Mouse (Mus musculus): ENCODE measurements around the gene Icam5.
"Not testable (repeated sequence)": the region's sequence is repeated elsewhere in the genome, so short reads cannot be mapped to it uniquely, and the experiment has no call there.

Gene Icam5

DNA sequence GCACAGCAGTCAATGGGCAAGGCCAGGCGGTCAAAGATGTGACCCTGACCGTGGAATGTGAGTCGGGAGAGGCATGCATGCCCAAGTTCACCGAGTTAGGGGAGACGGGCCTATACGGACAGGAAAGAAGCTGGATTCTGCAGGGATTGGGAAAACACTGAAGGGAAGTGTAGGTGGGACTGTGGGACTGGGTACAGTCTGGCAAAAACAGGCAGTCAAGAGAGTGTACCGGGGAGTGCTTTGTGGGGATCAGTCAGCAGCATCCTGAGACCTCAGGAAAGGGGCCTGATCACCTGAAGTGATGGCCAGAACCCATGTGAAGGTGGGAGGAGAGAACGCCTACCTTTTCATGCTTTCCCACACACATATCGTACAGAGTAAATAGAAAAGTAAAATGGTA is 3.7 kb downstream of the Icam5 start:
- no peak for DNase-seq (ENCODE audit: low spot score in 2 of 2)

DNA sequence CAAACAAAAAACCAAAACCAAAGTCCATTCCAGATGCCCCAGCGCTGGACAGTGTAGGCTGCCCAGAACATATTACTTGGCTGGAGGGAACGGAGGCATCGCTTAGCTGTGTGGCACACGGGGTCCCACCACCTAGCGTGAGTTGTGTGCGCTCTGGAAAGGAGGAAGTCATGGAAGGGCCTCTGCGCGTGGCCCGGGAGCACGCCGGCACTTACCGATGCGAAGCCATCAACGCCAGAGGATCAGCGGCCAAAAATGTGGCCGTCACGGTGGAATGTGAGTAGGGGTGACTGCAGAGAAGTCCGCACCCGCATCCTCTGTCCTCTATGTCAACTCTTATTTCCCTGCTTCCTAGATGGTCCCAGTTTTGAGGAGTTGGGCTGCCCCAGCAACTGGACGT is 4.3 kb downstream of the Icam5 start:
- no peak for DNase-seq (ENCODE audit: low spot score in 2 of 2)

DNA sequence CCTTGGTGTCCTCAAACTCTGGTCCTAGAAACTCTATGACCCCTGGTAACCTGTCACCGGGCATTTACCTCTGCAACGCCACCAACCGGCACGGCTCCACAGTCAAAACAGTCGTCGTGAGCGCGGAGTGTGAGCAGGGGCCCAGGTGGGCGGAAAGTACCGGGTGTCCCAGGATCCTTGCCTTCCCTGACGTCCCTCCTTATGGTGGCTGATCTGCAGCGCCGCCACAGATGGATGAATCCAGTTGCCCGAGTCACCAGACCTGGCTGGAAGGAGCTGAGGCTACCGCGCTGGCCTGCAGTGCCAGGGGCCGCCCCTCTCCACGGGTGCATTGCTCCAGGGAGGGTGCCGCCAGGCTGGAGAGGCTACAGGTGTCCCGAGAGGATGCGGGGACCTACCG is 4.8 kb downstream of the Icam5 start:
- no peak for DNase-seq (ENCODE audit: low spot score in 2 of 2)

DNA sequence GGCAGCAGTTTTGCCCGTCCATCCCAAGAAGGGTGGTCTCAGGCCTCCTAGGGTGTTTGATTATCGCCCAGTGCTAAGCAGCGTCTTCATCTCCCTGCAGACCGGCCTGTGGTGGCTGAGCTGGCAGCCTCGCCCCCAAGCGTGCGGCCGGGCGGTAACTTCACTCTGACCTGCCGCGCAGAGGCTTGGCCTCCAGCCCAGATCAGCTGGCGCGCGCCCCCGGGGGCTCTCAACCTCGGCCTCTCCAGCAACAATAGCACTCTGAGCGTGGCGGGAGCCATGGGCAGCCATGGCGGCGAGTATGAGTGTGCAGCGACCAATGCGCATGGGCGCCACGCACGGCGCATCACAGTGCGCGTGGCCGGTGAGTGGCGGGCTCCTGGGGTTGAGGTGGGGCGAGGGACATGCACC is 5.6 kb downstream of the Icam5 start:
- DNase-seq (ENCODE audit: low spot score in 2 of 2), result peak in 1 of 2 experiments; percentile 37

DNA sequence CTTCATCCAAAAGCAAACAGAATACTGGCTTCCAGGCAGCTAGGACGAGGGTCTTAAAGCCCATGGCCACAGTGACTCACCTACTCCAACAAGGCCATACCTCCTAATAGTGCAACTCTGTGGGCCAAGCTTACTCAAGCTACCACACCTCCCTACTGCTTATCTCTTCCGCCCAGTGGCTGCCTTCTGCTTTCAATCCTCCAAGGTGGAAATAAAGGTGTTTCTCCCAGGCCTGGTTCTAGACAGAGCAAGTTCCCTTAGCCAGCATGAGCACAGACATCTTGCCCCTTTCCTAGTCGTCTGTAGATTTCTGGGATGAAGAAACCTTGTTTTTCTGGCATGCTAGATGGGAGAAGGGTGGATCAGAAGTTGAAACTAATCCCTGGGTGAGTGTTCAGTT is 7.9 kb downstream of the Icam5 start:
- no peak for DNase-seq (ENCODE audit: low spot score in 2 of 2)

DNA sequence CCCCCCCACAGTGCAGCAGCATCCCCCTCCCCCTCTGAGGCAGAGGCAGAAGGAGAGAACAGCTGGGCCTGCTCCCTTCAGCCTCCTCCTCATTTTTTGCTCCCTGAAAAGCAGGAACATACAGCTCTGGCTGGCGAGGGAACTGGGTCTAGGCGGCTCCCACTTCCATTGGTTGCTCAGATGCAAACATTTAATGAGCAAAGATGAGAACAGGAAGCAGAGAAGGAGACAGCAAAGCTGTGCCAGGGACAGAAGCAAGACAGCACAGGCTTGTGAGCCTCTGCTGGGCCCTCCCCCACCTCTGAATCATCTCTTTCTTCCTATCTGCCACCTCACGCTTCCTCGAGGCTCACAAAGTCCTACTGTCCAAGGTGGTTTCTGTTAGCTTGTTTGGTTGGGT is 9.4 kb downstream of the Icam5 start:
- no peak for DNase-seq (ENCODE audit: low spot score in 2 of 2)

DNA sequence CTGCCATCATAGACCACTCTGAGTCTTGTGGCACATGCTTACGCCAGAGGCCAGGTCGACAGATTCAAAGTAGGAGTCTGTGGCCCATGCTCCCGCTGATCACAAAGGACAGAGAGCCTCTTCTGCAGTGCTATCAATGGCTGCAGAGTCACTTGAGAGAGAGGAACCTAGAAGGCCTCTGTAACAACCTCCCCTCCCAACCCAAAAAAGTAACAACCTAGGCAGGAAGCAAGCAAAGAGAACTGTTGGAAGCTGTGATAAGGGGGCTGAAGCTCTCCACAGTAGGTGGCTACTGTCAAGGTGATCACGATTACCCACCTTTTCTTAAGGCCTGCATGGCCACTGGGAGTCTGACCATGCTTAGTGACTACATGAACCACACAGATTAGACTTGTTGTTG is 11.7 kb downstream of the Icam5 start:
- DNase-seq (ENCODE audit: low spot score in 2 of 2), result no peak

DNA sequence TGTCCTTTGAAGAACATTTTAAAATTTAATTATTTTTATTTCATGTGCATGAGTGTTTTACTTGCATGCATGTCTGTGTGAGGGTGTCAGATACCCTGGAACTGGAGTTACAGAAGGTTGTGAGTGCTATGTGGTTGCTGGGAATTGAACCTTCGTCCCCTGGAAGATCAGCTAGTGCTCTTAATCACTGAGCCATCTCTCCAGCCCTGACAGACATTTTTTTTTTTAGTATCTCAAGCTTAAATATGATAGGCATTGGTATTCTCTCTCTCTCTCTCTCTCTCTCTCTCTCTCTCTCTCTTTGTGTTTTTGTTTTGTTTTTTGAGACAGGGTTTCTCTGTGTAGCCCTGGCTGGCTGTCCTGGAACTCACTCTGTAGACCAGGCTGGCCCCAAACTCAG is 12.9 kb downstream of the Icam5 start:
- not testable (repeated sequence) for DNase-seq (ENCODE audit: low spot score in 2 of 2)

DNA sequence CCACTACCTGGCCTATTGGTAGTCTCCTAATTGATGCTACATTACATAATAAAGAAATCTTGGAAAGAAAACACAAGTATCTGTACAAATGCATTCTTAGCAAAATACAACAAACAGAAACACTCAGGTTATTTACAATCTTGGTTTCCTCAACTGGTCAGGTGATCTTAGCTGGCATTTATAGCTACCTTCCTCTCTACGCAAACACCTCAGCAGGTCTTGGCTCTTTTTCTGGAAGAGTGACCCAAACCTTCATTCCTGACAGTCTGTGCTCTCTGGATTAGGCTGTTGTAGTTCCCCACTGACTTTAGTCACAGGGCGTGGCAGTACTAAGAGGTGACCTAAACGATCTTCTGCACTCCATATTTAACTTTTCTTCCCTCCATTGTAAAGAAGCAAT is 13.4 kb downstream of the Icam5 start:
- DNase-seq (ENCODE audit: low spot score in 2 of 2), result no peak

DNA sequence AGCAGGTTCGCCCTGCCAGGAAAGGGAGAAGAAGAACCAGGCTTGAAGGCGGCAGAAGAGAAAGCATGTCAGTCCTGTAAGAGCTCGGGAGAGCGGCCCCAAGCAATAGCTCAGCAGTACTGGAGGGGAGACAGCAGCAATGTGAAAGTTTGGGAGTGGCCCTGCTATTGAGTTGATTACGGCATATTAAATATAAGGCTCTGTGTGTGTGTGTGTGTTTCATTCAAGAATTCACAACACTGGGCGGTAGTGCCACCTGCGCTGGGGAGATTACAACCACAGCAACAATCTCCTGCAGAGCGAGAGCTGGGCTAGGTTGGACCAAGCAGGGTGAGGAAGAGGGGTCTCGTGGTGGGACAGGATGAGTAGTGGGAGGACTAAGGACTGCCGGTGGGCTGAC is 19.7 kb downstream of the Icam5 start:
- no peak for DNase-seq (ENCODE audit: low spot score in 2 of 2)

DNA sequence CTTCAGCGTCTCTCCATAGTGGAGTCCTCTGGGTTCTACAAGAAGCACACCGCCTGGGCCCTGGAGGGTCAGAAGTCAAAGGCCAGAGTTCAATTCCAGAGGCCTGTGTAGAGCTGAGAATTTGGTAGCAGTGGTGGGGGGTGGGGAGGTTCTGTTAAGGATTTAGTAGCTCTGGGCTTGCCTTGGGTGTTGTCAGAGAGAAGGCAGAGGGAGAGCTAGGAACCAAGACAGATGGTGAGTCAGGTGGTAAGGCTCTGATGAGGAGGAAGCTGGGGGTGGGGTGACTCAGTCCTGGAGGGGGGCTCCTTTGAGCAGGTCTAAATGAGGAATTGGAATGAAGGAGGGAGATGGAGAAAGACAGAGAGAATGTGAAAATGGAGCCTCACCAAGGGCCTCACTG is 31.1 kb downstream of the Icam5 start:
- no peak for DNase-seq (ENCODE audit: low spot score in 2 of 2)

DNA sequence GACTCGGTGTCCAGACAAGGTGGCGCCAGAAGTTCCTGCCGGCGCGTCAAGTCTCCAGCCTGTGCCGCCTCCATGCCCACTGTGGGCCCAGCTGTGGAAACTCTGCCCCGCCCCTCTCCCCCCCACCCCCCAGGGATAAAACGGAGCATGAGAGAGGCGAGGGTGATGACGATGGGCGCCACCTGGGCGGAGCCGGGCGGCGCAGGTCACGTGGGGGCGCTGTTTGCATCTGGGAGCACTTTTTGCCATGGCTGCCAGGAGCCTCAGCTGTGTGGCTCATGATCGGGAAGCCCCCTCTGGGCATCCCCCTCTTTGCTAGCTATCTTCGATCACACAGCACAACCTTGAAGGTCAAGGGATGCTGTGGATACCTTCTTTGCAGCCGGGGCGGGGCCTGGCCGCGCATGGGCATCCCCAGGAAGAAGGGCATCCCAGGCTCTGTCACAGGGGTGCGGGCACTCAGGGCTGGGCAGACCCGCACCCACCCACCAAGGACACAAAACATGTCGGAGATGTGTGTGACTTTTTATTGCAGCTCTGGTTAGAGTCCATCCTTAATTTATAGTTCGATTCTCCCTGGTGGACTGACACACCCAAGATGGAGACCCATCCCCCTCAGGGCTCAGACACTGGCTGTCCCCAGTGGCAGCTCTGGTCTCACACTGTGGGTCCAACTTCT is 35.3 kb downstream of the Icam5 start, which contains the start of gene Zglp1:
Zglp1 (minus strand) TSS at position 88 of the 679 bp plus-strand sequence.
- DNase-seq (ENCODE audit: low spot score in 2 of 2), result no peak

DNA sequence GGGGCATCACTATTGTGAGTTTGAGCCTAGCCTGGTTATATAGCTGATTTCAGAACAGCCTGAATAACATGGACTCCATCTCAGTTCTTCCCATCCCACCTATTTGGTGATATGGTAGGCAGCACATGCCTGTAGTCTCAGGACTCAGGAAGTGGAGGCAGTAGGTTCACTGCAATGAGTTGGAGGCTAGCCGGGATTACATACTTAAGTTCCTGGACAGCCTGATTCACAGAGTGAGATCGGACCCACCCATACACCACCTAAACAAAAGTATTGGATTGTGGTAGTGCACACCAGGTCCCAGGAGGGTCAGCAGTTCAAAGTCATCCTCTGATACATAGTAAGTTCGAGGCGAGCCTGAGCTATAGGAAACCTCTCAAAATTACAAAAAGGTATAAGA is 40.8 kb downstream of the Icam5 start:
- no peak for DNase-seq (ENCODE audit: low spot score in 2 of 2)

DNA sequence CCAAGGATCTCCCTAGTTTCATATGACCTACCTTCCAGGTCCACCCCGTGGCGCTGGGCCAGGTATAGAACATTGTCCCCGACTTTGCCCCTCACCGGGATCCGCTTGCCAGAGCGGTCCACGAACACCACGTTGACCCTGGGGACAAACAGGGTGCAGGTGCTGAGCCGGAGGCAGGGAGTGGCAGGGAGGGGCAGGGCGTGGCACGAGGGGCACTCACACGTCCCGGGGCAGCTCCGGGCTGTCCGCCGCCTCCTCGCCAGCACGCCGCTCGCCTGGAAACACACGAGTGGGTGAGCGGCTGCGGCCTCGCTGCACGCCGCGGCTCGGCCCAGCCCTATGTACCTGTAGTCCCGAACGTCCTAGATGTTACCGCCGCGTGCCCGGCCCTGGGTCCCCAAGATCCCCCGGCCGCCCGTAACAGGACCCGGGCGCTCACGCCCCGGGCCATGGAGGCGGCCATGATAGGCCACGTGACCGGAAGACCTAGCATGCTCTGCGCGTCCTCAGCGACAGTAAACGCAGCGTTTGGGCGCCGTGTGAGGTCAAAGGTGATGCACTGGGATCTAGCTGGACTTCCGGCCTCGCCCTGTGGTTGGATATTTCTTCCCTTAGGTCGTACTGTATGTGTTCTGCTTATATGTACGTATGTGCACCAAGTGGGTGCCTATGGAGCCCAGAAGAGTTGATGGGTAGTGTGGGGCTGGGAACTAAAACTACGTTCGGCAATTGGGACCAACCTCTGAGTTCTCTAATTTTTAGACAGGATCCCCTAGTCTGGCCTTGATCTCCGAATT is 41.4 kb downstream of the Icam5 start, which contains the start of the genes Gm49373 and Fdx1l:
Gm49373 (minus strand) TSS at position 53 of the 797 bp plus-strand sequence.
Fdx1l (minus strand) TSS at position 571 of the 797 bp plus-strand sequence.
- DNase-seq (ENCODE audit: low spot score in 2 of 2), result peak; percentile 82 to 87

DNA sequence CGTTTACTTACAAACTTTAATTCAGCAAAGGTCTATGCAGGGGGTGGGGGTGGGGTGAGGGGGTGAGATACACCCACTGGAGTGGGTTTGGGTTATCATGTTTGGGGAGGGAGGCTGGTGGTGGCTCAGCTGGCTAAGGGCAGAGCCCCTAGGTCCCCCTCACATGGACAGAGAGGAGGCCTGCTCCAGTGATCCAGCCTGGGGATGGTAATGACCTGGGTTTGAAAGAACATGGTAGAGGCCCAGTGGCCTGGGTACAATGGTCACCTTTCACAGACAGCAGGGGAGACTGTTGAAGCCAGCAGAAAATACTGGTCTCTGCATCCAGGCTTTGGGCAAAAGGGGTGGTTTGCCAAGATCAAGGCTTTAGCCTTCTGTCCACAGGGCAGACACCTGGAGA is 42.3 kb downstream of the Icam5 start:
- no peak for DNase-seq (ENCODE audit: low spot score in 2 of 2)

DNA sequence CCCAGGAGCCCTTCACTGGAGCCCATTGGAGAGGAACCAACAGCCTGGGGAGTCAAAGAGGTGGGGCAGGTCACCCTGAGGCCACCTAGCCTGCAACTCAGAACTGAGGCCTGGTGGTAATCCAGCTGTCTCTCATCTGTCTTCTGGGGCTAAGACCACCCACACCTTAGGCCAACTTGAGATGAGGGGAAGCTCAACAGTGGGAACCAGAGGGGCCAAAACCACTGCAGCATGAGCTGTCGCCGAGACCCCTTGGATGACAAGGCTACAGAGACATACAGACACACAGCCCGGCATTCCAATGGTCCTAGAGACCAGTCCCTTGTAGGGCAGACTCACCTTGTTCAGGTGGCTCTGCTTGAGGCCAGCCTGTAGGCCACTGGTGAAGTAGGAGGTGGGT is 43.8 kb downstream of the Icam5 start:
- DNase-seq (ENCODE audit: low spot score in 2 of 2), result no peak

DNA sequence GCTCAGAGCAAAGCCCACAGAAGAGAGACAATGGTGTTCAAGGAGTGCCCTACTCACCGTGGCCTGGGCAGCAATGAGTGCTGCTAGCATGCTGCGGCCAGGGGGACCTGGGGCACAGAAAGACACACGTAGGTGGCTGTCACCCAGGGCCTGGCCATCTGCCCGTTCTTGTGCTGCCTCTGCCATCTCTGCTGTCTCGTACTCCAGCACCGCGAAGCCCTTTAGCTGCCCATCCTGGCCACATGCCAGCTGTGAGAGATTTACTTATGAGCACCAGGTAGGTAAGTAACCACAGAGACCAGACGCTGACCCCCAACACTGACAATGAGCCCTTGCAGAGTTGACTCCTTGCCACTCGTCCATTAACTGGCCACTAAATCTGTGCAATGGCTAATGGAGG is 49.3 kb downstream of the Icam5 start:
- no peak for DNase-seq (ENCODE audit: low spot score in 2 of 2)

DNA sequence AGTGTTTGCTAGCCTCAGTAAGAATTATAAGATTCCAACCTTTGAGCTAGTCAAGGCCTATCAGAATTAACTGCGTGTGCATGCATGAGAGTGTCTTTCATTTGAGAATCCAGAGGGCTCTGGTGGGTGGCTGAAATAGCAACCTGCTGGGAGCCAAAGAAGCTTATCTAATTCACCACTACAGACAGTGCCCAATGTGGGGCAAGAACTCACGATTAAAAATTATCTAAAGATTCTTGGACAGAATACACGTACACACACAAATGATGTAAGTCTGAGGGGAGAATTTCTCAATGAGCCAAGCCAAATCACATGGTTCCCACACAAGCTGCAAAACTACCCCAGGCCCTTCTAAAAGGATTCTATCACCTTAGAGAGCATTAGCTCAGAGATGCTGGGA is 51.5 kb downstream of the Icam5 start:
- no peak for DNase-seq (ENCODE audit: low spot score in 2 of 2)

Data from urinary bladder, postnatal 4 days (tissue).